Mouse (Mus musculus) cerebellum, postnatal 14 days (tissue): Measurements from ENCODE around the gene Mnd1.

Experiments
- DNase-seq, 2 experiments: peaks; one replicate each; pipeline ENCODE4 v3.0.0; 2021; ENCODE audit warnings: mixed read lengths in 2 of 2

Mnd1 gene

DNA sequence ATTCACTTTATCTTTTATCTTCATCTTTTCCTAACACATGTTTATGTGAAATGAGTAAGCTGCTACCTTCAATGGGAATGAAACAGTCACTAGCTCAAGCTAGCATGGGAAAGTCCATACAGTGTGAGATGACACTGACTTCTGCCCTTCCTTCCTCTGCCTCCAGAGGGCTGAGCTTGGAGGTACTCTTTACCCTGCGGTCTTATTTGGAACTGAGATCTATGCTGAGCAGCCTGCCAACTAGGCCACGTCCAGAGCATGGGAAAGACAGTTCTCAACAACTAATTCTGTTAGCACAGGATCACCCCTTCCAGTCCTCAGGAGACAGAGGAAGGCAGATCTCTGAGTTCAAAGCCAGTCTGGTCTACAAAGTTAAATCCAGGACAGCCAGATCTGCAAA is 64.6 kb downstream of the Mnd1 start:
- DNase-seq = peak; percentile 31 to 50

DNA sequence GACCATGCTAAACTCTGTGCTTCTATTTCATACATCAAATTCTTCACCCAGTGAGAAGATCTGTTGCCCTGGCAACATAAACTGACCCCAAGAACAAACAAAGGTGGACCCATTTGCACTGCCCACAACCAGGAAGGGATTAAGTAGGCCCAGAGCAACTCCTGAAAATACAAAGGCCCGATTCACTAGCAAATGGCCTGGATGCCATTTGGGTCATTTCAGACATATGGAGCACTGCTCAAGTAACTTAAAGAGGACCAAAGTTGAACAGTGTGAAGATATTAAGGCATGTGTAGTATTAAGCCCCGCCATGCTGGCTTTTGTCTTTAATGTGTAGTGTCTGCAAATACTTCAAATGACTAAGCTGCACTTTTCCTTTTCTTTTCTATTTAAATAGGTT is 68.7 kb downstream of the Mnd1 start:
- no peak for DNase-seq

DNA sequence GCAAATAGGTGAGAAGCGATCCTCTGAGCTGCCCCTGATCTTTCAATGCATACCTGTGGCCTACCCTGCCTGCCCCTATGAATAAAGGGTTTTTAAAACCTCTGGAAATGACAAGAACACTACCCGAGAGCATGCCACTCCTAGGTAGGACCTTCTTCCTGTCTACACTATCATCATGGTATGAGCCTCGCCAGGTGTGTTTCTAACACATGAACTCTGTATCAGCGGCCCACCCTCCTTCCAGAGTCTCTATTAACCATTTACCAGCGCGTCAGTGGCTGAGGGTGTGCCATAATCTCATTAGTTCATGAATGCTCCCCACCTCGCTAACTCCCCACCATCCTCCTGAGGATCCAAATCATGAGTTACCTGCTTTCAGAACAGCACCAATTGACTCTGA is 69.2 kb downstream of the Mnd1 start:
- DNase-seq = no peak

DNA sequence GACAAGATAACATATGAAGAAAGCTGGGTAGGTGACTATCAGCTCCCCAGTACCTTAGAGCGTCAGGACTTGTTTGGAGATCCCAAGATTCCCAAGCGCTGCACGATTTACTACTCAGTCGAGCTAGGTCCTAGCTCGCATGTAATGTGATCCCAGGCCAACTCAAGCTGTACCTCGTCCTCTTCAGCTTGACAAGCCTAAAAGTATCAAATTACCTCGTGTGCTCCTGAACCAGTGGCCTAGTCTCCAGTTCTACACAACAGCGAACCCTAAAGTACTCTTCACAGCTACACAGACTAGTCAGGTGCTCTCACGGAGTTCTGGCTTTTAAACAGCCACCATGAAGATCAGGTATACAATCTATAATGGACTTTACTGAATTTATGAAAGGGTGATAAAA is 70.2 kb downstream of the Mnd1 start:
- DNase-seq = no peak

DNA sequence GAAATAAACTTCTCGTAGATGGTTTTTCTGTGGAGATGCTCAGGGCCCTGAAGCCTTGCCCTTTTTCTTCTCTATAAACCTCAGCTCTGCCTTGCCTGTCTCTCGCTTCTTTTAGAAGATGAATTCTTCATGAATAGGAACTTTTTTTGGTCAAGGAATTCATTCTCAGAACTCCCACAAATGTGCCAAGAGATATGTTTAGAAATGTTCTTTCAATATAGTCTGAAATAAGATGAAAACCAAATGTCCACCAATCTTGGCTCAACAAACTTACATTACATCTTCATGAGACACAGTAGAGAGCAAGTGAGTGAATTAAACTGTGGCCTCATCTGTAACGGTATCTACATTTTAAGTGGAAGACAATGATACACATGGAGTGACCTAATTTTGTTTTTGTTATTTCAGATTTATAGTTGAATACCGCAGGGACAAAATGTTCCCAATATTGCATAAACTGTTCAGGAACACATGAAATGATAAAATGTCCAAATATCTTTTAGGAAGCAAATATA is 74.3 kb downstream of the Mnd1 start:
- no peak for DNase-seq

DNA sequence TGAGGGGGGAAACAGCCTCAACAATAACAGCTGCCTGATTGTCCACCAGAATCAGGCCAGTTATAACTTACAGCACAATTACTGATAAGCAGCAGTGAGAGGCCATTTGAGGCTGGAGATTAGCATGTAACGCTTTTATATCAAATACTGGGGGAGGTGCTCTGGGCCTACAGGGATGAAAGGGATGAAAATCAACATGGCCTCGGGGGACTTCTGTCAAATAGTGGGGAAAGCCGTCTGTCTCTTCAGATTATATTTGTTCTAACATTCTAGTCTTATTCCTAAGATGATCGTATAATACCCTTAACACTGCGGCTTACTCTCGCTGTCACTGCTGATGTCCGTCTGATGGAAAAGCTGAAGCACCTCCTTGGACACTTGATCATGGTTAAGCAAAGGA is 75.5 kb downstream of the Mnd1 start:
- no peak for DNase-seq

DNA sequence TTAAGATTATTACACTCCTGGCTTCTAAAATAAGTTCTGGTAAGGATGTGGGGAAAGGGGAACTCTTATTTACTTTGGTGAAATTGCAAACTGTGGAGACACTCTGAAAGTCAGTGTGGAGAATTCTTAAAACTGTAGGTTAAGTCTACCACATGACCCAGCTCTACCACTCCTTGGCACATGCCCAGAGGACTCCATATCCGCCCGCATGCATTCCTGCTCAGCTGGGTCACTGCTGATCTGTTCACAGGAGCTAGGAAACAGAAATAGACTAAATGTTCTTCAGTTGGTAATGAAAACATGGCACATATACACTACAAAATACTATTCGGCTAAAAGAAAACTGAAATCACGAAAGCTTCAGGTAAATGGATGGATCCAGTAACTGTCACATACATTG is 78.1 kb downstream of the Mnd1 start:
- DNase-seq = no peak

DNA sequence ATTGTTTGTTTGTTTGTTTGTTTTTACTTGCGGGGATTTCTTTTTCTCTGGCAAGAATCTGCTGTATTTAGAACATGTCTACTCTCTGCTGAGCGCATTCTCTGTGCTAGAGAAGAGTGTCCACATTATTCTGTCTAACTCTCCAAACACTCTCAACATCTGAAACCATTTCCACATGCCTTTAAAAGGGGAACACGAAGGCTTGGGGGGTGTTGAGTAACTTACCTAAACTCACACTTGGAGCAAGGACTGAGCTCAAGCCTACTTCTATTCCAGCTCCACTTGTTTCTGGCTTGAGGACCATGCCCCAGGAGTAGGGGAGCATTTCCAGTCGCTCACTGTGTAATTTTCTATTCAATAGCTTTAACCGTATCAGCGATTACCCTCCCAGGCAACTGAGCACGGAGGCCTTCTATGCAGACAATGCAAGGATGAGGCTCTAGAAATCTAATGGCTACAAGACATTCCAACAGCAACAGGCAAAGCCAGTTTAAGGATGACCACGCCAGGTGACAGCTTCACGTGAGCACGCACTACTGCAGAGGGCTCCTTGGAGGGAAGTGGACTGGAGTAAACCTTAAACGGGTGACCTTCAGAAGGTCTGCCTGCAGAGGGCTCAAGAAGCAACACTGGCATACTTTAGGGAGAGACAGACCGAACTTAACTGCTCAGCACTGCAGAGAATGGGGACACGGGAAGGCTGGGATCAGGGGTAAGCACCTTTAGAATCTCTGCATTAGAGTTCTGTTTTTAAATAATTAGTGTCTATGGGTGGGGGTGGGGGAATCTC is 78.8 kb downstream of the Mnd1 start:
- no peak for DNase-seq

DNA sequence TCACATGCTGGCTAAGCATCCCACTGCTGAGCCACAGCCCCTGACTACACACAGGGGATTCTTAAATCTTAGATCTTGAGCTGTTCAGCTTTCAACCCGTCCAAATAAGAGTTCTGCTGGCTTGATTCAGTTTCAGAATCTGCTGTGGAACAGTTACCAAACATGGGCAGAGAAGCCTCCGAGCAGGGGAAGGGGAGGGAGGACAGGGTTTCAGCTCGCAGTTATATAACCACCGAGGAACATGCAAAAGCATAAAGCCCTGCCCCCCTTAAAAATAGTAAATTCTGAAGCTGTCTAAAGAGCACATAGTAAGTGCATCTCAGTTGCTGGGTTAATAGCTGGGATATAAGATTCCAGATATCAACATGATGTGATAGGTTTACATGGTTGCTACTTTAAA is 80.1 kb downstream of the Mnd1 start:
- DNase-seq = no peak

DNA sequence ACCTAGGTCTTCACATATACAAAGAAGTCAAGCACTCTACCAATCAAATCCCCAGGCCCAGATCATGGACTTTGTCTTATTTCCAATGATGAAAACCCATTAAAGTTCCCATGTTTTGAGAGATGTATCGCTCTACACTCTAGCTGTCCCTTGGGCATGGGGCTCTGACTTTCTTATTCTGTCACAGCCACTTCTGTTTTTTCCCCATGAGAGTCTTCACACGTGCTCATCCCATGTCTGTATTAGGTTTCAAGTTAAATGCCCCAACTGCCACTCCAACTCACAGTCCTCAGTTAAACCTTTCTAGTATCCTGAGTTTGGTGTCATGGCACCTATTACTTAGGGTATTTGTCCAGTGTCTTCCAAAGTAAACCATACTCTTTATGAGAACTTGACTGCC is 80.8 kb downstream of the Mnd1 start:
- no peak for DNase-seq

DNA sequence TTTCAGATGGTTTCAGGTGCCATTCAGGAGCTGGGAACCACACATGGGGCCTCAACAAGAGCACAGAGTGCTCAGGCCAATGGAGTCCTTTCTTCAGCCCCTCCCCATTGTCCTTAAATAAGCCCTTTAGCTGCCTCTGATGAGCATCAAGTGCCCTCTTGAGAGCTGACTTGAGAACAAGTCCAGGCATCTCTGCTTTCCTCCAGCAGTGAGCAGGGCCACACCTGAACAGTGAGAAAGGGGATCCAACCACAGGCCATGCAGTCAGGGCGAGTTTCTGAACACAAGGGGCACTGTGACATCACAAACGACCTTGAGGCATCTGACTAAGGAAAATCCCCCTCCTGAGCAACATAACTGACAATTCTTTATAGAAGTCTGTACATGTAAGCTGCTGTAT is 83.9 kb downstream of the Mnd1 start:
- no peak for DNase-seq

DNA sequence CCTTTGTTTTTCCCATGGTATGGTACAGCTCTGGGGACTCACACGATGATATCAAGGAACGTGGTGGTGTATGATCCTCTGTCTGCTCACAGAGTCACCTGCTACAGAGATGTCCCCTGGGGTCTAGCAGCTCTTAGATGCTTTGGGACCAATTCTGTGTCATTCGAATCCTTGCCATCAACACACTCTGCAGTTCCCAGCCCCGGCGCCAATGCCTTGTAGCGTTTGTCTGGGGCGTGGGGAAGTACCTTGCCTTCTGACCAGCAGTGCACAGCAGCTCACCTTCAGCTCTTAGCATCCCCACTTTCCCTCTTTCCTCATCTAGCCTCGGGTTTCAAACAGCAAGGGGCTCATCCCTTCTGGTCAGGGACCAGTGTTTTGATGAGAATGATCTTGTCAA is 84.8 kb downstream of the Mnd1 start:
- DNase-seq = no peak

DNA sequence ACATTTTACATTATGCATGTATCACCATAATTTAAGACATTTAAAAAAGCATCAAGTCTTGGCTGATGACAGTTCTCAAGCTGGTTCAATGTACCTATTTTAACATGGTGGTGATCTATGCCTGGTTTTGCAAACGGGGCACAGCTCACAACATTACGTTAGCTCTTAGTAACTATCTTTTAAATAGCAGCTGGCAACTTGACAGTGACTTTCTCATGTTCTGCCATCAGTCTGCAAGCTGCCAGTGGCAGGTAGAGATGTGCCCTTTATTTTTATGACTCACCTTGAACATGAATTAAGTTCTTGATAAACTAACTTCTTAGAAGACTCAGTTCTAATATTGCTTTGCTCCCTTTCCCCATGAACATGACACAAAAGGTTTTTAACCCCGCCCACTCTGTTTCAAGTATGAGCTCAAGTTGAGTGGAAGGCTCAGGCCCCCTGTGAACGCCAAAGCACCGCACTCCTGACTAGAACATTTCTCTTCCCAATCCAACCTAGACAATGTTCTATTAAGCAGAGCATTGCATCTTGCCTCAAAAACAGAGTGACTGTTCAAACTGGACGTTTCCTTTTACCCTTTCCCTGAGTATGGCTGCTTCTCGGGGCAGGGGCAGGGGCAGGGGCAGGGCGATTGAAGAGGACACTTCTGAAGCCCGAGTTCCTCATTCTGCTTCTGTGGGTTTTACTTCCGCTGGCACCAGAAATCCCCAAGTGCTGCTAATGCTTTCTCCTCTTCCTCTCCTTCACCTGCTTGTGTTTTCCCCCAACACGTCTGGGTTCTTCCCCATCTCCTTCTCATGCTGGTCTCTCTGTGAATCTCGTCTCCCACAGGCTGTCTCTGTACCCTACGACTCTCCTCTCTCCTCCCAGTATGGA is 86.5 kb downstream of the Mnd1 start:
- no peak for DNase-seq

DNA sequence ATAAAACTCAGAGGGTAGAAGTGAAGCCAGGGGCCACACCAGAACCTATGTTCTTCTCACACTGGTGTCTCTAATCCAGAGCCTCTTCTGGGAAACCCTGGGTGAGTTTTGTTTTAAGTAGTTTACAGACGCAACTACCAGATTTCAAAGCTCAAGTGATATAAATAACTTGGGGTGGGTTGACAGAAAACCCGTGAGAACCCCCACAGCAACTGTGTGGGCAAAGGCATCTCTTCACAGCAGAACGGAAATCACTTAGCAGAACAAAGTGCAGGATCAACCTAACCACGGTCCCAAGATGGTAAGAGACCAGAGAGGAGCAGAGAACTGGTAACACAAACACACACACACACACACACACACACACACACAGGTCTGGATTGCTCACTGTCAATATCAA is 89.8 kb downstream of the Mnd1 start:
- no peak for DNase-seq

DNA sequence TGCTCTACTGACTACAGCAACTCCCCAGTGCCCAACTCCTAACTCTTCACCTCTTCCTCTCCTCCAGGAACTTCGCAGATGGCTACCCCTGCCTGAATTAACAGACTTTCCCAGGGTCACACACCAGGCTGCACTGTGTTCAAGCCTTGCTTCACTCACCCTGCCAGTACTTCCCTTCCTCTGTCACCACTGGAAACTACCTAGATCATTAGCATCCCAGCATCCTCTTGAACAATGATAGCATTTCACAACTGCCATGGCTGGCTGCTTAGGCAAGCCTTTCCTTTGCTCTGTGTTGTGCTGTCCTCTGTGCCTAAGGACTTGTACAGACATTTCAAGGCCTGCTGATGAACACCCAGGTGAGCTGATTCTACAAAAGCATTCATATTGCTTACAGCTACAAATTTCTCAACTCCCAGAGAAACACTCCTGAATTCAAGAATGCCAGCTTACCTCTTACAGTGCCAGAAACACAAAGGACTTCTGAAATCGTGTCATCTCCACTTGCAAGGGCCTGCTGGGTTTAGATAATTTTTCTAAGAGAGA is 92.1 kb downstream of the Mnd1 start:
- DNase-seq = no peak

DNA sequence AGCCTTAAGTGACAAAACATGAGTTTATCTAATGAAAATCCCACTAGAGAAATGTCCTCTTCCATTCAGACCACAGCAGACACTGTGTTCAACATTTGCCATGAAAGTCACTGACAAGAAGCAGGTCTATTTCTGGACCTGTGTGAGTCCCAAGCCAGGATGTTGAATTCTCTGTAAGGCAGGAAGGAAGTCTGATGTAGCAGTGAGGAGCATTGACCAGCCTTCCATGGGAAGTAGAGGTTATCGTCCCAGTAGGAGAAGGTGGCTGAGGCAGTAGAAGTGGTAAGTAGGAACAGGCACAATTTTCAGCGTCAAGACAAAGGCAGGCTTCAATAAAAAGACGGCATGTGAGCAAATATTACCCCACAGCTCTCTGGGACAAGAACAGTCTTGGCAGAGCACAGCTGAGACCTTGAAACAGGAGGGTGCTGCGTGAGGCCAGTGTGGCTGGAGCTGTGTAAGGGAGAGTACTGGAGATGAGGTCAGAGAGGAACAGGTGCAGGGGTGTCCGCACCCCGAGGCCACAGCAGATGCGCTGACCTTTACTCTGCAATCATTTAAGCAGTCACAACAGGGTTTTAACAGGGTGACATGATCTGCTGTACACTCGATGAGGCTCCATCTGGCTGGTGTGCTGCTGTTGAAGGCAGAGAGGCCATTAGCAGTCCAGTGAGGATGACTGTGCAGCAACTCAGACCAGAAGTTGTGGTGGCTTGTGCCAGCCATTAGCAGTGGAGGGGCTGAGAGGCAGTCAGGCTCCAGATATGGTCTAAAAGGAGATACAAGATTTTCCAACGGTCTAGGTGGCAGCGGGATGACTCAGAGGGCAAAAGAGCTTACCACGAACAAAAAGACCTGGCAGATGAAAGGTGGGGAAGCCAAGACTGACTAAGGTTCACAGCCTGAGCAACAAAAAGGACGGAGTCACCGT is 93.8 kb downstream of the Mnd1 start:
- no peak for DNase-seq

DNA sequence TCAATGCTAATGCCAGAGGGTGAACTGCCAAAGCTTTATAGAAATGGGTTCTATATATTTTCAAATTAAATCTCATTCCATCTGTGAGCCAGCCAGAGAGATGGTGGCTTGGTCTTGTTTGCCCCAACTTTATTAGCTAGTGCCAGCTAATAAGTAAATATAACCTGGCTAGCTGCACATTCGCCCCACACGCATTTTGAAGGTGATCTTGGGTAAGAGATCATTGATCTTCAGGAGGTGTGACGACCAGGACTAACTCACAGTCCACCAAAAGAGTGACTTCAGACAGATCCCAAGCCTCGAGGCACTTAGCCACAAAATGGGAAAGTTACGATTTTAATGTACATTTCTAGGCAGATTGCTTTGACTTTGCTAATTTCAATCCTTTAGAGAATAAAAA is 94.6 kb downstream of the Mnd1 start:
- no peak for DNase-seq

DNA sequence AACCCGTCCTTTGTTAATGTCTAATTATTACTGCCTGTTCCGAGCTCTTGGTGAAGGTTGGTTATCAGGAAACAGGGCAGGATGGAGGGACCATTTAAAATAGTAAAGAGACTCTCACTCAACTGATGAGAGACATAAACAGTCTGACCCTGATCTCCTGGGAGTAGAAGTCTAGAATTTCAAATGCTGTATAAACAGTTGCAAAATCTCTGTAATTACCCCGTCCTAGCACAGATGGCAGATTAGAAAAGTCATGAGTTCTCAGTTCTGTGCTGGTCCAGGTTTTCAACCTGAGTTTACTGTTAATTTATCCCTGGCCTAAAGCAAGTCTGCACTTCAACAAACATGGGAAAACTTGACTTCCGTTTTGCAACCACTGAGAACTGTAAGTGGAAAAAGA is 95.5 kb downstream of the Mnd1 start:
- no peak for DNase-seq

DNA sequence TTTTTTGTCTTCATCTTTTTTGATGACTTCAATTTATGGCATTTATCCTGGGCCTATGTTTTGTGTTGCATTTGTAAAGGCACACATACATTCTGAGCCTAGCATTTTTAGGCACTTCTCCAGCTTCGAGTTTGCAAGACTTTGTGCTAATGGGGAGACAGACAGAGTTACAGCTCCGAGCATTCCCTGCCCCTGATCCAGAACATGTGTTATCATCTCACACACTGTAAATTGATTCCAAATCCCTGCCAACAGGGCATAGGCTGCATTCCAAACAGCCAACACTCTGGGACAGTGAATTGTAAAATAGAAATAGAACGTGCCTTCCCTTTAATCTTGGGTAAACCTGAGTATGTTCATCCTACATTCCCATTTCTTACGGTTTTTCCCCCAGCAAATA is 95.9 kb downstream of the Mnd1 start:
- DNase-seq = peak in 1 of 2 experiments; percentile 23

DNA sequence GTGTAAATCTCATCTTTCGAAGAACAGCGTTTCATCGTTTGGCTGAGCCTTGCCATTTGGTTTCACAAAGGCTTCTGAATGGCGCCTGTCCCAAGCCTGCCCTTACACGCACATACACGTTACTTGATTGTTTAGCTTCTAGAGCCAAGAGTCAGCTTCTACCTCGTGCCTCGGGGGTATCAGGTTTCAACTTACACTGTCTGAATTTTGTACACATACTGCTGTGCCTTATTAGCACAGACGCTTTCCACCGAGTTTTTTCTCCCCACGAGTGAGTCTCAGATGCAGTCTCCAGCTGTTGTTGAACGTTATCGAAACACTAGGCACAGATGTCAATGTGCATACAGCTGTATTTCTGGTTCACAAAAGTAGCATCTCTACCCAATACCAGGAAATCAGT is 96.3 kb downstream of the Mnd1 start:
- DNase-seq = no peak

DNA sequence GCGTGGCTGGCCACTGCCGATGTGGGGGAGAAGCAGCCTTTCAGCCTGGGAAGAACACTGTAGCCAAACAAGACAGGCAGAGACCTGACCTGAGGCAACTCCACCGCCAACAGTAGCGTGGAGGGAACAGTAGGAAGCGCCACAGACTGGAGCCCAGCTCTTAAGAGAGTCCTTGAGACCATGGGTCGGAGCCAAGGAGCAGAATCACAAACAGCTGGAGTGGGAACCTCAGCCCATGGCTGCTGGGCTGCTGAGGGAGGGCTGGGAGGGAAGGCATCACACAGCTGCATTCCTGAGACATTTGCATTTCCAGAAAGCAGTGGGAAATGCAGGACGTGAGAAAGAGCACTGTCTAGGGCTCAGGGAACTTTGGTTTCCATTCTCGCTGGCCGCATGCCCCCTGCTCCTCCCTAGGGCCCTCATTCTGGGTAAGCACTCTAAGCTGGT is 106.8 kb downstream of the Mnd1 start:
- no peak for DNase-seq

DNA sequence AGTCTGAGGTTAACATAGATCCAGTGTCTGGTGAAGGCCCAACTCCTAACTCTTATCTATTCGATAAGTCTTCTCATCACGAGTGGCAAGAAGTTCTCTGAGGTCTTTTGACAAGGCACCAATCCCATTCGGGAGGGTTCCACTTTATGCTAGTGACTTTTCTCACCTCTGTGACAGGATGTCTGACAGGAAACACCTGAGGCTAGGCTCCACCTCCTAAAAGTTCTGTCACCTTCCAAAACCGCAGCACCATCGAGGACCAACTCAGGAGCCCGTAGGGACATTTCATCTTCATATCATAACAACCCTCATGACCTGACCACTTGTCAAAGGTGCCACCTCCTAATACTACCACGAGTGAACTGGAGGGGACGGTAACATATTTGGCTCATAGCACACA is 109.4 kb downstream of the Mnd1 start:
- DNase-seq = no peak

DNA sequence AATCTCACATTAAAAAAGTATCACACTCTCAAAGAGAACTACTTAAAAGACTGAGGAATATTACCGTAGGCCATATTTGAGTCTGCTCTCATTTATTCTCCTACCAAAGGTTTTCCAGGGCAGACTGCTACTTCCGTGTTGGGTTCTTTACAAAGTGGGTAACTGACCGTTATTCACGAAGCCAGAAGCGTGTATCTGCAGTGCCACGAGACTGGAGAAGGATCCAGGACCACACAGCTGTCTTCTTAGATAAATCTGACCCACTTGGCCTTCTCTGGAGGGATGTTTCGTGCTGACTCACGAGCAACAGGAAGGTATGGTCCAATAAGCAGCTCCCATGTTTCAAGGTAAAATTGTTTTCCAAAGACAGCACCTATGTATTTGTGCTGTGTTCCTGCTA is 113.8 kb downstream of the Mnd1 start:
- no peak for DNase-seq
